Mouse (Mus musculus): Measurements from ENCODE around the gene Arhgap29. TPM values are rescaled to one million over a fixed set of nuclear protein-coding genes. Genes with fewer than 3 reads are reported as not detected.

Gene Arhgap29
- polyA plus RNA-seq, 1 experiment = 5.8 TPM

DNA sequence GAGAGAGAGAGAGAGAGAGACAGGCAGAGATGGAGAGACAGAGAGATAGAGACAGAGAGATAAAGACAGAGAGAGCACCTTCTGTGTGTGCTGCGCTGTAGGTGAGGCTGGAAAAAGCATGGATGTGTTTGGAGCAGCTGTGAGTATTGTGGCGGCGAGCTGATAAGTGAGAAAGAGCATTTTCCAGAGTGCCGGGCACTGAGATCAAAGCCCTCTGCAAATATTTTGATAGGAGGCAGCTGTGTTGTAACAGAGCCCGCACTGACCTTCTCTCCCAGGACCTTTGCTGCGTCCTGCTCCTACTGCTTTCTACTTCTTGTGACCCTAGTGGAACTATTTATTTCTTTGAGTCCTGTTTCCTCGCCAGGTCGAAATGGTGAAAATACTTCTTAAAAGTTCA, 45.7 kb upstream of the Arhgap29 start:
- Histone ChIP-seq H3K4me3 (ENCODE audit: insufficient read depth, poor library complexity, severe bottlenecking) (no peak overlapping the region), H3K36me3 (ENCODE audit: control insufficient read depth, insufficient read depth) (no peaks in the 10 kb centered on the region), H3ac (ENCODE audit: control insufficient read depth, insufficient read length, low read depth) (no peak overlapping the region), H3K79me3 (ENCODE audit: low read depth) (no peaks in the 10 kb centered on the region), H3K79me2 (ENCODE audit: control insufficient read depth, insufficient read depth) (no peaks in the 10 kb centered on the region), H3K27me3 (ENCODE audit: control insufficient read depth, insufficient read depth, insufficient read length) (peaks cover 60% of the 10 kb centered on the region)
- no peak for TF ChIP-seq CTCF (IDR thresholded peaks at IDR 0.05; ENCODE audit: control insufficient read depth, insufficient read depth, insufficient read length)
- no peak for TF ChIP-seq FOSL1 (IDR thresholded peaks at IDR 0.05; ENCODE audit: insufficient read depth, low read length, poor library complexity, severe bottlenecking)
- no peak for TF ChIP-seq CEBPB (IDR thresholded peaks at IDR 0.05; ENCODE audit: low read depth)
- TF ChIP-seq MYOG (IDR thresholded peaks at IDR 0.05; ENCODE audit: control insufficient read depth, extremely low read depth, insufficient read length) = no peak
- TF ChIP-seq USF1 (IDR thresholded peaks at IDR 0.05; ENCODE audit: low read depth) = no peak
- no peak for TF ChIP-seq MYOD1 (IDR thresholded peaks at IDR 0.05; ENCODE audit: control insufficient read depth, insufficient read length, low read depth)
- no peak for TF ChIP-seq MAX (IDR thresholded peaks at IDR 0.05)

DNA sequence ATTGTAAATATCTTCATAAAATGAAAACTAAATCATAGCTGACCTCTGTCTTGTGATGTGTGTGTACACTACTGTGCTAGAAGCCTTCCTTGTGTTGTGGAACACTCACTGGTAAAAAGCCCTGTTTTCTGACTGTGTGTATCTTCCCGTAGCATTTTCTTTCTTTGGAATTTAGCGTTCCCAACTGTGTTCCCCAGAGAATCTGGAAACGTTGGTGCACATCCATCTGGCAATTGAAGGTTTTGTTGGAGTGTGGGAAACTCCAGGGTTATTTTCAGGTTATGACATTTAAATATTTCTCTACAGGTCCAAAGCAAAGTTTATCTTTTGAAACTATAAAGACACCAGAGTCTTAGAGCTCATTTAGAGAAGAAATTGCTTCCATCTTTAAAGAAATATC, 43.2 kb upstream of the Arhgap29 start:
- H3ac ChIP-seq (ENCODE audit: control insufficient read depth, insufficient read length, low read depth) = no peak overlapping the region

DNA sequence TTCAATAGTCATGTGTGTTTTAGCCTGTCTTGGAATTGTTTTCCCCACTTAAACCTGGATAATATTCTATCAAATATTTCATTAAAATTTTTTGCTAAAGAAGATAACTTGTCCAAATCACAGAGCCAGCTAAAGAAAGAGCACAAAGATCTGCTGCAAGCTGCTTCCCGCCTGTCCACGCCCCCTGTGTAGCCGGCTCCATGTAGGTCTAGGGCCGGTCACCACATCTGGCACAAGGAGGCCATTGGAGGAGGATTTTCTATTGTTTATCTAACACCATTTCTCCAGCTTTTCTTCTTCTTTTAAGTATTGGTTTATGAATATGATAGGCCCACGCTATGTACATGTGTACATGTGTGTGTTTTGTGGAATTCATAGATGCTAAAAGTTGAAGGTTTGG, 38.9 kb upstream of the Arhgap29 start:
- Histone ChIP-seq H3K79me2 (ENCODE audit: control insufficient read depth, insufficient read depth) (no peaks in the 10 kb centered on the region), H3K4me3 (ENCODE audit: insufficient read depth, poor library complexity, severe bottlenecking) (no peak overlapping the region), H3K27me3 (ENCODE audit: control insufficient read depth, insufficient read depth, insufficient read length) (peaks cover 28% of the 10 kb centered on the region), H3ac (ENCODE audit: control insufficient read depth, insufficient read length, low read depth) (no peak overlapping the region), H3K79me3 (ENCODE audit: low read depth) (no peaks in the 10 kb centered on the region), H3K36me3 (ENCODE audit: control insufficient read depth, insufficient read depth) (no peaks in the 10 kb centered on the region)
- no peak for TF ChIP-seq CTCF (IDR thresholded peaks at IDR 0.05; ENCODE audit: control insufficient read depth, insufficient read depth, insufficient read length)

More for the DNA sequence above, 43.2 kb upstream of the Arhgap29 start:
- Histone ChIP-seq H3K27me3 (ENCODE audit: control insufficient read depth, insufficient read depth, insufficient read length) (peaks cover 57% of the 10 kb centered on the region), H3K4me3 (ENCODE audit: insufficient read depth, poor library complexity, severe bottlenecking) (no peak overlapping the region), H3K79me3 (ENCODE audit: low read depth) (no peaks in the 10 kb centered on the region), H3K79me2 (ENCODE audit: control insufficient read depth, insufficient read depth) (no peaks in the 10 kb centered on the region), H3K36me3 (ENCODE audit: control insufficient read depth, insufficient read depth) (no peaks in the 10 kb centered on the region)
- TF ChIP-seq CEBPB (IDR thresholded peaks at IDR 0.05; ENCODE audit: low read depth) (no peak), USF1 (IDR thresholded peaks at IDR 0.05; ENCODE audit: low read depth) (no peak), MYOG (IDR thresholded peaks at IDR 0.05; ENCODE audit: control insufficient read depth, extremely low read depth, insufficient read length) (no peak), CTCF (IDR thresholded peaks at IDR 0.05; ENCODE audit: control insufficient read depth, insufficient read depth, insufficient read length) (no peak), FOSL1 (IDR thresholded peaks at IDR 0.05; ENCODE audit: insufficient read depth, low read length, poor library complexity, severe bottlenecking) (no peak), MYOD1 (IDR thresholded peaks at IDR 0.05; ENCODE audit: control insufficient read depth, insufficient read length, low read depth) (no peak), MAX (IDR thresholded peaks at IDR 0.05) (no peak)

DNA sequence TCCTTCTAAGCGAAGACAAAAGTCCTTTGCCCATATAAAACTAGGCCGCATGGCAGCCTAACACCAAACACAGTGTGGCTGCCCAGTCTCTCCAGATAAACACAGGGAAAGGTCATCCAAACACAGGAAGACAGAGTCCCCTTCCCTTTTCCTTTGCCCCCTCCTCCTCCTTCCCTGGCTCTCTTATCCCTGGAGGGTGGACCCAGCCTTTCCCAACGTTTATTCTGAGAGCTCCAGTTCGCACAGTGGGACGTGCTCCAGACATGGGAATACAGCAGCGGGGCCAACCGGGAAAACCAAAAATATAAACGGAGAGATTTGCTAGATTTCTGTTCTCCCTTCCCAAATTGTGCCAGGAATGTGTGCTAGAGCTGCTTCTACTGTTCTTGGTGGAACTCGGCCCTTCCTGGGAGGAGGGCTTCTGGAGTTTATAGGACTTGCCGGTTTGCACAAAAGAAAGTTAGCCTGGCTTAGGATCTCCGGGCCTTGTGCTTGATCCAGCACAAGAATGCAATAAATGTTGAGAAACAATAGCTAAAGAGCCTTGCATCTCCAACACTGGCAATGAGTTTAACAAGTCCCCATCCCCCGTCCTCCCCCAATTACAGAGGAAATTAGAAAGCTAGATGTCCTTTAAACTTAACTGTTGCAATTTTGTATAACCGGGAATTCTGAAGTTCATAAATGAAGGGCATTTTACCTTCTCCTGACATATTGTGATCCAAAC, 37.7 kb upstream of the Arhgap29 start:
- H3K79me2 ChIP-seq (ENCODE audit: control insufficient read depth, insufficient read depth) = no peaks in the 10 kb centered on the region
- no peaks in the 10 kb centered on the region for H3K79me3 ChIP-seq (ENCODE audit: low read depth)
- no peak overlapping the region for H3K4me3 ChIP-seq (ENCODE audit: insufficient read depth, poor library complexity, severe bottlenecking)
- TF ChIP-seq MYOG (IDR thresholded peaks at IDR 0.05; ENCODE audit: control insufficient read depth, extremely low read depth, insufficient read length) = no peak
- no peak for TF ChIP-seq MYOD1 (IDR thresholded peaks at IDR 0.05; ENCODE audit: control insufficient read depth, insufficient read length, low read depth)
- H3ac ChIP-seq (ENCODE audit: control insufficient read depth, insufficient read length, low read depth) = no peak overlapping the region
- peaks cover 23% of the 10 kb centered on the region for H3K27me3 ChIP-seq (ENCODE audit: control insufficient read depth, insufficient read depth, insufficient read length)
- no peaks in the 10 kb centered on the region for H3K36me3 ChIP-seq (ENCODE audit: control insufficient read depth, insufficient read depth)

DNA sequence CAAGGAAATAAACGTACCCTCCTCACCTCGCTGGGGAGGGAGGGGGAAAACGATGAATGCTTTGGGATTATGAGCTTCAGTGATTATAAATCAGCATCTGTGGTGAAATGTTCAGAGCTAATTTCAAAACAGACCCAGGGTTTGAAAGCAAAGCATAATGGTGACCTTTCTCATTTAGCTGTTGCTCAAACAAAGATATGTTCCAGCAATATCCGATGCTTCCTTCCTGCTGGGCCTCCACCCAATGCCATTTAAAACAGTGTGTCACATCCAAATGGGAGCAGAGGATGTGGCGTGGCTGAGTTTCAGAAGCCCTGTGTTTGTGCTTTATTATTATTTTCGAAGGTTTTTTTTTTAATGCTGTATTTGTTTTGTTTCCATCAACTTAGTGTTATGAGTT, 37.1 kb upstream of the Arhgap29 start:
- no peaks in the 10 kb centered on the region for H3K79me3 ChIP-seq (ENCODE audit: low read depth)
- no peaks in the 10 kb centered on the region for H3K36me3 ChIP-seq (ENCODE audit: control insufficient read depth, insufficient read depth)

DNA sequence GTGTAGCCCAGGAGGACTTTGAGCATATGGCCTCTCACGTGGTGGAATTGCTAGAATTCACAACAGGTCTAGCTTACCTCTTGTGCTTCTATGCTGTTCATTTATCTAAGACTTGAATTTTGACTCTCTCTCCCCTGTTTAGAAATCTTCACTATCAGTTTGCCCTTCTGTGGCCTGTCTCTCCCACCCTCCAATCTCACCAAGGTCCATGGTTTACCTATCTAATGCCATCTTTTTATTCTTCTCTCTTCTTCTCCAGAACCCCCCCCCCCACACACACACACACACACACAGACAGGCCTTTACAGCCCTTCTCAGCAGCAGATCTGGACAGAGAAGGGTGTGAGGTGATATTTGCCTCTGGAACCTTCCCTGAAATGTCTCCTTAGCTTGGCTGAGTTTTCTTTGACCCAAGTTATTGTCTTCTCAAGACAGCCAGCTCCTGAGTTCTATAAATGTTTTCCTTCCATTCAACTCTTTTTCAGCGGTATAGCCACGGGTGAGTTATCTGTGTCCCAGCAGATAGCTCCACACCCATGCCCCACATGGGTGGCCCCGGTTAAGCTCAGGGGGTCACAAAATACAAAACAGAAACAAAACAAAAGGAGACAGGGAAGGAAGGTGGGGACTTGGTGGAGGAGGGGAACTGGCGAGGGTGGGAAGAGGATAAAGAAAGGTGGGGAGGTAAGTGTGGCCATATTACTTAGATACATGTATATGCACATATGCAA, 35.4 kb upstream of the Arhgap29 start:
- no peaks in the 10 kb centered on the region for H3K79me3 ChIP-seq (ENCODE audit: low read depth)
- TF ChIP-seq MYOD1 (IDR thresholded peaks at IDR 0.05; ENCODE audit: control insufficient read depth, insufficient read length, low read depth) (no peak), USF1 (IDR thresholded peaks at IDR 0.05; ENCODE audit: low read depth) (no peak), MYOG (IDR thresholded peaks at IDR 0.05; ENCODE audit: control insufficient read depth, extremely low read depth, insufficient read length) (no peak), FOSL1 (IDR thresholded peaks at IDR 0.05; ENCODE audit: insufficient read depth, low read length, poor library complexity, severe bottlenecking) (no peak), MAX (IDR thresholded peaks at IDR 0.05) (no peak), CEBPB (IDR thresholded peaks at IDR 0.05; ENCODE audit: low read depth) (no peak), CTCF (IDR thresholded peaks at IDR 0.05; ENCODE audit: control insufficient read depth, insufficient read depth, insufficient read length) (no peak)
- no peak overlapping the region for H3ac ChIP-seq (ENCODE audit: control insufficient read depth, insufficient read length, low read depth)
- H3K79me2 ChIP-seq (ENCODE audit: control insufficient read depth, insufficient read depth) = no peaks in the 10 kb centered on the region
- H3K4me3 ChIP-seq (ENCODE audit: insufficient read depth, poor library complexity, severe bottlenecking) = no peak overlapping the region
- H3K36me3 ChIP-seq (ENCODE audit: control insufficient read depth, insufficient read depth) = no peaks in the 10 kb centered on the region
- peaks cover 11% of the 10 kb centered on the region for H3K27me3 ChIP-seq (ENCODE audit: control insufficient read depth, insufficient read depth, insufficient read length)

More for the DNA sequence above, 37.1 kb upstream of the Arhgap29 start:
- Histone ChIP-seq H3K27me3 (ENCODE audit: control insufficient read depth, insufficient read depth, insufficient read length) (peaks cover 23% of the 10 kb centered on the region), H3ac (ENCODE audit: control insufficient read depth, insufficient read length, low read depth) (no peak overlapping the region), H3K4me3 (ENCODE audit: insufficient read depth, poor library complexity, severe bottlenecking) (no peak overlapping the region), H3K79me2 (ENCODE audit: control insufficient read depth, insufficient read depth) (no peaks in the 10 kb centered on the region)
- TF ChIP-seq FOSL1 (IDR thresholded peaks at IDR 0.05; ENCODE audit: insufficient read depth, low read length, poor library complexity, severe bottlenecking) = no peak
- TF ChIP-seq USF1 (IDR thresholded peaks at IDR 0.05; ENCODE audit: low read depth) = no peak
- TF ChIP-seq MAX (IDR thresholded peaks at IDR 0.05) = no peak
- no peak for TF ChIP-seq CTCF (IDR thresholded peaks at IDR 0.05; ENCODE audit: control insufficient read depth, insufficient read depth, insufficient read length)
